13 mouse cellular contexts compared by ENCODE assay signal in the genomic region with DNA sequence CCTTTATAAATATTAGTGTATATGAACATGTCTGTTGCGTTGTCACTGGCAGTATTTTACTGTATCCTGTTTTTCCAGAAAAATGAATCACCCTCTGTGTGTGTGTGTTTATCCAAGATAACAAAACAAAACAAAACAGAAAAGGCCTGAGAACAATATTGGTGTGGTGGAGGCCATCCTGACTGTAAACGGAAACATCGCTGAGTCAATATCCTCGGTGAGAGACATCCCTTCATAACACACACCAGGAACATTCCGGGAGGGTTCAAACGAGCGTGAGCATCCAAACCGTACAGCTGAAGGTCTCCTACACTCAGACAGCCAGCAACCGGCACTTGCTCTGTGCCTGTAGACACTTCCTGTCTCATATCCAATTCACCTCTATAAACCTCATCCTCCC. TPM values are rescaled to one million over a fixed set of nuclear protein-coding genes. Genes with fewer than 3 reads are reported as not detected.
A peak's percentile ranks its signal among the peaks of the same experiment; 100 is the strongest.
DNase-seq lines count a peak whose midpoint lies in the region; ATAC-seq and TF ChIP-seq lines count a peak whose summit lies in the region.
"Had no signal": no experiment of that assay in that cellular context is flagged by ENCODE, and none has a peak within 500 bp of the region (broad histone marks: within the 10 kb centered on the region; RNA-seq: fewer than 3 reads in every experiment).

No protein-coding gene starts in this region.

- 66% methylated on average over 9 of the region's 9 CpGs for WGBS in intestine, embryonic 16.5 days
- WGBS in intestine, embryonic 15.5 days, result 61% methylated on average over 9 of the region's 9 CpGs
- WGBS in heart, embryonic 13.5 days, result 59% methylated on average over 9 of the region's 9 CpGs
- WGBS in kidney, embryonic 16.5 days, result 68% methylated on average over 9 of the region's 9 CpGs
- 52% methylated on average over 9 of the region's 9 CpGs for WGBS in lung, postnatal 0 days
- 84% methylated on average over 9 of the region's 9 CpGs for WGBS in forebrain, embryonic 15.5 days
- 85% methylated on average over 9 of the region's 9 CpGs for WGBS in forebrain, postnatal 0 days

- H3K4me1 ChIP-seq in intestine, embryonic 16.5 days (ENCODE audit: control insufficient read depth, insufficient read depth, low read length), result no peaks in the 10 kb centered on the region
- H3K4me1 ChIP-seq in intestine, embryonic 15.5 days (replicated peaks), result no peaks in the 10 kb centered on the region
- peaks cover 56% of the 10 kb centered on the region for H3K4me1 ChIP-seq in heart, embryonic 13.5 days
- H3K4me1 ChIP-seq in kidney, embryonic 16.5 days (ENCODE audit: insufficient read depth, low read length), result no peaks in the 10 kb centered on the region; the same call in 1 of the 2 replicates
- peaks cover 15% of the 10 kb centered on the region; the same call in 1 of the 2 replicates for H3K4me1 ChIP-seq in lung, postnatal 0 days (ENCODE audit: insufficient read depth, low read depth, low read length)
- H3K4me1 ChIP-seq in forebrain, embryonic 15.5 days, result 0 out of 2 replicates have a peak, but pooled peaks cover 5% of the 10 kb centered on the region
- H3K4me1 ChIP-seq in forebrain, postnatal 0 days (ENCODE audit: insufficient read depth), result no peaks in the 10 kb centered on the region; the same call in 1 of the 2 replicates

- TF ChIP-seq CTCF in lung, postnatal 0 days (IDR thresholded peaks at IDR 0.05), result no peak
- TF ChIP-seq CTCF in forebrain, postnatal 0 days (IDR thresholded peaks at IDR 0.05; ENCODE audit: low read depth), result no peak

- H3K36me3 ChIP-seq in intestine, embryonic 16.5 days (ENCODE audit: control insufficient read depth, insufficient read depth, low read length), result no peaks in the 10 kb centered on the region
- no peaks in the 10 kb centered on the region for H3K36me3 ChIP-seq in intestine, embryonic 15.5 days
- H3K36me3 ChIP-seq in heart, embryonic 13.5 days, result no peaks in the 10 kb centered on the region; the same call in 1 of the 2 replicates
- H3K36me3 ChIP-seq in kidney, embryonic 16.5 days (ENCODE audit: insufficient read depth, low read length), result no peaks in the 10 kb centered on the region
- H3K36me3 ChIP-seq in lung, postnatal 0 days (ENCODE audit: insufficient read depth, low read length), result no peaks in the 10 kb centered on the region
- H3K36me3 ChIP-seq in forebrain, embryonic 15.5 days, result no peaks in the 10 kb centered on the region
- H3K36me3 ChIP-seq in forebrain, postnatal 0 days (ENCODE audit: insufficient read depth), result no peaks in the 10 kb centered on the region

- ATAC-seq in intestine, embryonic 16.5 days, result no peak
- ATAC-seq in intestine, embryonic 15.5 days, result no peak
- no peak for ATAC-seq in heart, embryonic 13.5 days (ENCODE audit: extremely low read depth, insufficient number of reproducible peaks, low FRiP score, low TSS enrichment)
- ATAC-seq in kidney, embryonic 16.5 days (ENCODE audit: low FRiP score, low TSS enrichment), result peak; percentile 39; the same call in 1 of the 2 replicates
- peak; percentile 88 for ATAC-seq in lung, postnatal 0 days
- no peak for ATAC-seq in forebrain, embryonic 15.5 days (replicated peaks)
- ATAC-seq in forebrain, postnatal 0 days, result no peak
- ATAC-seq: CD4-positive, CD25-positive, alpha-beta regulatory T cell, adult 4 months; hindbrain, embryonic 16.5 days had no signal

- peak; percentile 63 for DNase-seq in lung, postnatal 0 days (ENCODE audit: low spot score)
- no peak for DNase-seq in spleen, adult 18-20 months
- DNase-seq in forebrain, postnatal 0 days, result no peak
- DNase-seq: gastrocnemius, postnatal 25 days; retina, postnatal 1 day had no signal

- no peaks in the 10 kb centered on the region for H3K27me3 ChIP-seq in intestine, embryonic 16.5 days (replicated peaks; ENCODE audit: control insufficient read depth, insufficient read depth, low read length)
- H3K27me3 ChIP-seq in intestine, embryonic 15.5 days (replicated peaks), result no peaks in the 10 kb centered on the region
- H3K27me3 ChIP-seq in heart, embryonic 13.5 days (replicated peaks), result no peaks in the 10 kb centered on the region
- H3K27me3 ChIP-seq in kidney, embryonic 16.5 days (ENCODE audit: insufficient read depth, low read length), result no peaks in the 10 kb centered on the region
- H3K27me3 ChIP-seq in lung, postnatal 0 days (replicated peaks; ENCODE audit: insufficient read depth, low read length), result no peaks in the 10 kb centered on the region
- H3K27me3 ChIP-seq in forebrain, embryonic 15.5 days, result no peaks in the 10 kb centered on the region
- H3K27me3 ChIP-seq in forebrain, postnatal 0 days (ENCODE audit: insufficient read depth, low read length), result no peaks in the 10 kb centered on the region

- H3K4me3 ChIP-seq in intestine, embryonic 16.5 days (ENCODE audit: low read length), result no peak overlapping the region
- H3K4me3 ChIP-seq in intestine, embryonic 15.5 days (replicated peaks), result no peak overlapping the region
- H3K4me3 ChIP-seq in heart, embryonic 13.5 days, result no peak overlapping the region
- no peak overlapping the region for H3K4me3 ChIP-seq in kidney, embryonic 16.5 days (ENCODE audit: low read length)
- no peak overlapping the region for H3K4me3 ChIP-seq in lung, postnatal 0 days (ENCODE audit: low read depth, low read length)
- no peak overlapping the region for H3K4me3 ChIP-seq in forebrain, embryonic 15.5 days
- H3K4me3 ChIP-seq in forebrain, postnatal 0 days (ENCODE audit: low read depth, low read length), result no peak overlapping the region

- peak; percentile 92 for TF ChIP-seq EP300 in lung, postnatal 0 days (IDR thresholded peaks at IDR 0.05)

- no peak overlapping the region for H3K9ac ChIP-seq in intestine, embryonic 16.5 days (ENCODE audit: low read depth, low read length)
- no peak overlapping the region for H3K9ac ChIP-seq in intestine, embryonic 15.5 days
- H3K9ac ChIP-seq in heart, embryonic 13.5 days, result no peak overlapping the region
- no peak overlapping the region for H3K9ac ChIP-seq in kidney, embryonic 16.5 days (replicated peaks; ENCODE audit: low read length)
- H3K9ac ChIP-seq in lung, postnatal 0 days (replicated peaks; ENCODE audit: low read depth), result no peak overlapping the region
- no peak overlapping the region for H3K9ac ChIP-seq in forebrain, embryonic 15.5 days (replicated peaks)
- H3K9ac ChIP-seq in forebrain, postnatal 0 days, result no peak overlapping the region

- no peak overlapping the region for H3K4me2 ChIP-seq in intestine, embryonic 16.5 days (ENCODE audit: low read depth, low read length)
- H3K4me2 ChIP-seq in intestine, embryonic 15.5 days (replicated peaks), result no peak overlapping the region
- H3K4me2 ChIP-seq in heart, embryonic 13.5 days, result peak overlapping the region; percentile 30; the same call in 1 of the 2 replicates
- no peak overlapping the region for H3K4me2 ChIP-seq in kidney, embryonic 16.5 days (replicated peaks; ENCODE audit: low read depth, low read length)
- H3K4me2 ChIP-seq in lung, postnatal 0 days (replicated peaks; ENCODE audit: low read depth, low read length), result peak overlapping the region; percentile 29
- H3K4me2 ChIP-seq in forebrain, embryonic 15.5 days (replicated peaks), result no peak overlapping the region
- H3K4me2 ChIP-seq in forebrain, postnatal 0 days (ENCODE audit: low read depth), result no peak overlapping the region

- H3K27ac ChIP-seq in intestine, embryonic 16.5 days (ENCODE audit: low read length), result peak overlapping the region; percentile 5; the same call in 1 of the 2 replicates
- H3K27ac ChIP-seq in intestine, embryonic 15.5 days, result no peak overlapping the region
- peak overlapping the region; percentile 76 for H3K27ac ChIP-seq in heart, embryonic 13.5 days (replicated peaks)
- peak overlapping the region; percentile 64 for H3K27ac ChIP-seq in kidney, embryonic 16.5 days (ENCODE audit: low read length)
- peak overlapping the region; percentile 54 for H3K27ac ChIP-seq in lung, postnatal 0 days (ENCODE audit: low read length)
- H3K27ac ChIP-seq in forebrain, embryonic 15.5 days (replicated peaks), result no peak overlapping the region
- H3K27ac ChIP-seq in forebrain, postnatal 0 days (ENCODE audit: low read depth, low read length), result no peak overlapping the region

- H3K9me3 ChIP-seq in intestine, embryonic 16.5 days (ENCODE audit: control insufficient read depth, low read length), result no peaks in the 10 kb centered on the region
- H3K9me3 ChIP-seq in intestine, embryonic 15.5 days, result no peaks in the 10 kb centered on the region
- H3K9me3 ChIP-seq in heart, embryonic 13.5 days, result no peaks in the 10 kb centered on the region
- no peaks in the 10 kb centered on the region for H3K9me3 ChIP-seq in kidney, embryonic 16.5 days (ENCODE audit: low read length)
- H3K9me3 ChIP-seq in lung, postnatal 0 days (ENCODE audit: low read length), result no peaks in the 10 kb centered on the region
- no peaks in the 10 kb centered on the region for H3K9me3 ChIP-seq in forebrain, embryonic 15.5 days
- H3K9me3 ChIP-seq in forebrain, postnatal 0 days (ENCODE audit: low read length), result no peaks in the 10 kb centered on the region

RNA-seq across cellular contexts. Expression of a gene that starts 31.6 kb away (rescaled TPM):
- polyA plus RNA-seq in intestine, embryonic 16.5 days (2015; fragmentation: Nextera tagmentation; extraction: Ambion mirVana), result 13.1 and 13.5 TPM in 2 replicates
- polyA plus RNA-seq in intestine, embryonic 15.5 days (2015; fragmentation: Nextera tagmentation; extraction: Ambion mirVana), result 15.1 and 16.3 TPM in 2 replicates
- 13.8 and 16.1 TPM in 2 replicates for polyA plus RNA-seq in heart, embryonic 13.5 days (2015; fragmentation: Nextera tagmentation; extraction: Ambion mirVana)
- polyA plus RNA-seq in kidney, embryonic 16.5 days (2015; fragmentation: Nextera tagmentation; extraction: Ambion mirVana), result 17.9 and 20.5 TPM in 2 replicates
- polyA plus RNA-seq in lung, postnatal 0 days (2015; fragmentation: Nextera tagmentation; extraction: Ambion mirVana), result 53.6 and 56.0 TPM in 2 replicates
- 10.7 TPM in 2 replicates for polyA plus RNA-seq in forebrain, embryonic 15.5 days (2015; fragmentation: Nextera tagmentation; extraction: Ambion mirVana)
- total RNA-seq in forebrain, postnatal 0 days (2014; rRNA removed), result 27.4 and 39.1 TPM in 2 replicates
- 11.7 and 12.1 TPM in 2 replicates for polyA plus RNA-seq in forebrain, postnatal 0 days (2015; fragmentation: Nextera tagmentation; extraction: Ambion mirVana)
- total RNA-seq: megakaryocyte progenitor cell, adult 5-6 weeks had no signal
- polyA plus RNA-seq: CD4-positive, CD25-positive, alpha-beta regulatory T cell, adult 4 months had no signal

Comparison
In these comparisons a context has a peak if more than half of its experiments do, and no peak if none do; other contexts are left out.
1. H3K27ac ChIP-seq: peak in intestine, embryonic 16.5 days (single experiment), heart, embryonic 13.5 days (single experiment), kidney, embryonic 16.5 days (single experiment) and lung, postnatal 0 days (single experiment); none in intestine, embryonic 15.5 days (single experiment), forebrain, embryonic 15.5 days (single experiment) and forebrain, postnatal 0 days (single experiment).
2. ATAC-seq: peak in kidney, embryonic 16.5 days (single experiment) and lung, postnatal 0 days (single experiment); none in intestine, embryonic 16.5 days (single experiment), intestine, embryonic 15.5 days (single experiment), heart, embryonic 13.5 days (single experiment), forebrain, embryonic 15.5 days (single experiment) and forebrain, postnatal 0 days (single experiment).
3. H3K4me2 ChIP-seq: peak in heart, embryonic 13.5 days (single experiment) and lung, postnatal 0 days (single experiment); none in intestine, embryonic 16.5 days (single experiment), intestine, embryonic 15.5 days (single experiment), kidney, embryonic 16.5 days (single experiment), forebrain, embryonic 15.5 days (single experiment) and forebrain, postnatal 0 days (single experiment).